Mouse (Mus musculus): ENCODE results near the gene Necap1.

Gene Necap1

DNA sequence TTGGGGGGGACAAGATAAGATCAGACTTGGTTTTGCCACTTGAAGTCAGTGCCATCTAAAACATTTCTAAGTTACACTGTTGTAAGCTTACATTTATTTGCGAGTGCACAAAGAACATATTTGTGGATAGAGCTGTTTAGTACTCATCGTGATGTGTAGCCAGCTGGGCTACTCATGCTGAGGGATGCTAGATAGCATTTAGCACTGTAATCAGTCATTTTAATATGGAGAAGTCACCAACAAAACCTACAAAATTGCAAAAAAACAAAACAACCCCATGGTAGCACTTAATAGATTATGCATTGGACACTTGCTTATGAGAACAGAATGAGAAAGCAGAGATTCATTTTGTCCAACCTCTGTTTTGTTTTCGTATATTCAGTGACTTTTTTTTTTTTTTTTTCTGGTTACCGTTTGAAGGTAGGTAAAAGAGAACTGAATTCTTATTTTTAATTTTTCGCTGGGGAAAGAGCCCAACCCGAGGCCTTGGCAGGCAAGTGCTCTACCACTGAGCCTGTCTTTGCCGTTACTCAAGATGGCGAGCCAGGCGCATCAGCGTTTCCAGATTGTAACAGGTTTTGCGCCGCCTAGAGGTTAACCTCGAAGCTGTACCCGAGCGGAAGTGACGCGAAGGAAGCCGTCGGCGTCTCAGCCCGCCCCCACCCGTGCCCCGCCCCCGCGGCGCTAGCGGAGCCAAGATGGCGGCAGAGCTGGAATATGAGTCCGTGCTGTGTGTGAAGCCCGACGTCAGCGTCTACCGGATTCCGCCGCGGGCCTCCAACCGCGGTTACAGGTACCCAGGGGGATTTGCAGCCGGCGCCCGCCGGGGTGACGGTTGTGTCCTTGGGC lies at the start of gene Necap1:
Gene Necap1, plus strand, starts transcription at position 604 of the 849 bp plus-strand sequence.
- CTCF ChIA-PET = interaction anchor here (0.6 to 0.7 kb wide), 2 partner anchors 375 to 1763 kb away, joined by 3 to 7 read pairs; no protein-coding TSS in a partner anchor

DNA sequence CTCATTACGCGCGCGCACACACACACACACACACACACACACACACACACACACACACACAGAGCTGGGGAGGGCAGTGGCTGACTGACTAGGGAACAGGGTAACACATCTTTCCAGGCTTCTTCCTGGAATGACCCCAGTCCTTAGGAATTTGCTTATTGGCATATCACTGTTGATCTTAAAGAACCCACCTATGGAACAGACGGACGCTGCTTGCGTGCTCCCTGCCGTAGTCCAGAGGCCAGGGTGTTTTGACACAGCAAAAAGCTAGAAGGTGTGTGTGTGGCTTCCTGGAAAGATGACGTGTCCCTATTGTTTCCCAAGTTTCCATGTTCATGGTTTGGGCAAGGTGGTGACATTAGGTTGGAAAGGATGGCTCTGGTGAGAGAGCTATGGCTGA lies 49.1 kb upstream of the Necap1 start:
- CTCF ChIA-PET = interaction anchor here (0.5 to 0.6 kb wide), 2 partner anchors 11 to 219 kb away, joined by 8 to 11 read pairs; no protein-coding TSS in a partner anchor

- CTCF ChIA-PET = no interaction called here
Observed at GRCm38 (mm10) chr6:122825923-122826742, 48.1 kb upstream of the Necap1 start.

- CTCF ChIA-PET = no interaction called here
Observed at GRCm38 (mm10) chr6:122828086-122828485, 46.2 kb upstream of the Necap1 start.

- CTCF ChIA-PET = no interaction called here
Observed at GRCm38 (mm10) chr6:122832880-122833279, 41.4 kb upstream of the Necap1 start.

DNA sequence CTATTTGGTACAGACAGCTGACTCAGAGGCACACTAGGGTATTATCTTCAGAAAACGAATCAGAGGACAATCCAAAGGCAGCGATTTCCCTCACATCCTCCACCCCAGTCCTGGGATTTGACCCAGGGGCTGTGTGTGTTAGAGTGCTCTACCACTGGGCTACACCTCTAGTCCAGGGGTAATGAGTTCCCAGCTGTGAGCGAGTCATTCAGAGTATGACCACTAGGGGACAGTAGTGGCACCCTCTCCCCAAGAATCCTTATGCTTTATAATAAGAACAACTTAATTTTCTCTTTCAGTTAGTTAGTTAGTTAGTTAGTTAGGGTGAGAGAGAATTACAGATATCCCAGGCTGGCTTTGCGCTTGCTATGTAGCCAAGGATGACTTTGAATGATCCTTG lies 39.9 kb upstream of the Necap1 start:
- CTCF ChIA-PET = interaction anchor here (1.0 to 1.3 kb wide), 2 partner anchors 30 to 33 kb away, joined by 3 to 4 read pairs; no protein-coding TSS in a partner anchor

DNA sequence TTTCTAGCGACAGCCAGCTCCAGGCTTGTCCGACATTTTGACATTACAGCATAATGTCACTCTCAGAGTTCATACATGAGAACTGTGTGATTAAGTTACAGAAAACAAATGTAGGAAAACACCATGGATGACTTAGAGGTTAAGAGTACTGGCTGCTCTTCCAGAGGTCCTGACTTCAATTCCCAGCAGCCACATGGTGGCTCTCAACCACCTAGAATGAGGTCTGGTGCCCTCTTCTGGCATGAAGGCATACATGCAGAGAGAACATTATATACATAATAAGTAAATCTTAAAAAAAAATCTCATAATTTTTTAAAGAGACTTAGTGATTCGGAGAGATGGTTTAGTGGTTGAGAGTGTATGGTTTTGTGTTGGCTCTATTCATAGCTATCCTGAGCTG lies 37.3 kb upstream of the Necap1 start:
- CTCF ChIA-PET = interaction anchor here (1.0 kb wide), 1 partner anchor 33 kb away, joined by 3 read pairs; no protein-coding TSS in a partner anchor

DNA sequence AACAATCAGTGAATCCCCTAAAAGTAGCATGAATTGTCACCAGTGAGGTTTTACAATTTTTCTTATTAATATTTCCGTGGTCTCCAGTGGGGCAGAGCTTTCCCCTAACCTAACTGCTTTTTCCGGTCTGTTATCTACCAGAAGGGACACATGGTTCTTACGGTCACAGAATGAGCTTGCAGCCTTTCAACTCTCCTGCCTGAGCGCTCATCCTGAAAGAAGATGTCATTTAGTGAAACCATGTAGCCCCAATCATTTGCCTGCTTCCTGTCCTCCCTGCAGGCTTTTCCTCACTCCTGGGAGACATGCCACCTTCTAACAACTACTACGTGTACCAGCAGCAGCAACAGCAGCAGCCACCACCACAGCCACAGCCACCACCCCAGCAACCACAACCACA lies 36.7 kb upstream of the Necap1 start:
- CTCF ChIA-PET = interaction anchor here (1.0 kb wide), 1 partner anchor 32 kb away, joined by 3 read pairs; no protein-coding TSS in a partner anchor

DNA sequence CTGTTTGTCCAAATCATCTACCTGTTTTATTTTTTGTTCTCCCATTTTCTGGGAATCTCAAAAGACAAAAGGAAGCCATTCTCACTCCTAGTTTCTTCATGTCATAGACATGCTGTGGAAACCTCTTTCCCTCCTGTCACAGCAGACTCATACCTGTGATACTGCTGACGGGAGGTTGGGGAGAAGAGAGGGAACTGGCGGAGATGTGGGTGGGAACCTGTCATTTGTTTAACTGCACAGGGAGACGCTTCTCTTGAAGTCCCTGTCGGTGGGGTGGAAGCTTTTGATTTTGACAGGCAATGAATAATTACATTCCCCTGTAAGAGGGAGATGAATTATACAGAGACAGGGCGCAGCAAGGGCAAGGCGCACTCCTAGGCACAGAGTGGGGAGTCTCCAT lies 30.5 kb upstream of the Necap1 start:
- CTCF ChIA-PET = interaction anchor here (0.7 kb wide), 1 partner anchor 13 kb away, joined by 3 read pairs; no protein-coding TSS in a partner anchor

DNA sequence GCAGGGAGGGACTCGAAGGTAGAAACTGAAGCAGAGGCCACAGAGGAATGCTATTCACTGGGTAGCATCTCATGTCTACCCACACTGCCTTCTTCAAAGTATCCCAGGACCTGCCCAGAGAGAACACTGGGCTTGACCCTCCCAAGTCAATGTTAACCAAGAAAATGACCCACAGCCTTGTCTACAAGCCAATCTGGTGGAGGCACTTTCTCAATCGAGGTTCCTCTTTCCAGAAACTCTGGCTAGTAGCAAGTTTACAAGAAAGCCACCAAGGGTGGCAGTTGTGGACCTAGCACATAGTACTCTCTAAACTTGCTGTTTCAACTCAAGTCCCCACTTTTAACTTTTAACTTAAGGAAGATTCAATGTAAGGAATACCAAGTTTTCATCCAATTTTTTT lies 21.6 kb upstream of the Necap1 start:
- CTCF ChIA-PET = no interaction called here

DNA sequence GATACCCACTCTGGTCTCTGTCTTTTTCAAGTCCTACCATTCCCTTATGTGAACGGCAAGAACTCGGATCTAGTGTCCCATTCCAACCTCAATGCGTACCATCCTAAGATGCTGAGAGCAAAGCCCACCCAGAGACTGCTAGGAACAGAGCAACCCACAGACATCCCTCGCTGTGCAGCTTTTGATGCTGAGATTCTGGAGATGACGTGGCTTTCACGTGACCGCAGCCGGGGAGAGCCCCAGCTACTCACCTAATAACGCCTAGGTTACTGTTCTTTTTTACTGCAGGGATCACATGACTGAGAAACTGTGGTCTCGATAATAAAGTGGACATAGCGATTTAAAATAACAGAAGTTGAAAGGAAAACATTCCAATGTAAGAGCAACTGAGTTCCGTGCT lies 19.7 kb upstream of the Necap1 start:
- CTCF ChIA-PET = no interaction called here

DNA sequence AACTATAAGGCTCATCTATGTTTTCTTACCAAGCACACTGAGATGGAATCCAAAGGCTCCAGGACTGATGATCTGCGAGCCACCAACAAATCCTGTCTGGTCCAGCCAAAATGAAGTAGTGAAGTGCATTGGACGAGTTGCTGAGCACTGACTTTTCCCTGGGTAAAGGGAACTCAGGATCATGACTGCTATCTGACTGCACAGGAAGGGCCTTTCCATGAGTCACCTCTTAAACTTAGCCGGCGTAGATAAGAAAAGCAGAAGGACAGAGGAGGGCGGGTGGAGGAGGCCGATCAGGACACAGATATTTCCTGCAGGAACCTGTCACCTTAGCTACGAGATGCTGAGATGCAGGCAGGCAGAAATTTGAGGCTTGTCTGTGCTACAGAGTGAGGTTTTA lies 18.3 kb upstream of the Necap1 start, which contains the start of gene C3ar1:
Gene C3ar1, minus strand, starts transcription at position 207 of the 400 bp plus-strand sequence.
- CTCF ChIA-PET = no interaction called here

GRCm38 (mm10) chr6:122862434-122862833 lies 11.8 kb upstream of the Necap1 start:
- CTCF ChIA-PET = no interaction called here

GRCm38 (mm10) chr6:122862871-122863270 lies 11.4 kb upstream of the Necap1 start:
- CTCF ChIA-PET = no interaction called here

DNA sequence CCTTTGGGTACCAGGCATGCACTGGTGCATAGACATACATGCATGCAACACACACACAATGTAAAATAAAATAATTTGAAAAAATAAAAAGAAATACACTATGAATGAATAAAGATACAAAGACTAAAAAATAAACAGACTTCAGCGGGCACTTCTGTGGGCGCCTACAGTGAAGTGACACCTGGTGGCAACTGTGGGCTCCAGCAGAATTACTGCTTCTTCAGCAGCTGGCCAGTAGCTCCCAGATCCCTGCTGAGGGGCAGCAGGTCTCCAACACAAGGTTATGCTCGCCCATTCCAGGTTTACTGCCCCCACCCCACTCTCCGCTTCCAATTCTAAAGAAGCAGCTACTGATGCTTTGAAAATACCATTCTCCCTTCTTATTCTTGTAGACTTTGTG lies 6.4 kb upstream of the Necap1 start:
- CTCF ChIA-PET = interaction anchor here (1.0 kb wide), 1 partner anchor 33 kb away, joined by 3 read pairs; no protein-coding TSS in a partner anchor

GRCm38 (mm10) chr6:122869846-122870245 lies 4.4 kb upstream of the Necap1 start:
- CTCF ChIA-PET = interaction anchor here (0.9 kb wide), 1 partner anchor 32 kb away, joined by 3 read pairs; no protein-coding TSS in a partner anchor

GRCm38 (mm10) chr6:122872800-122873199 lies 1.5 kb upstream of the Necap1 start:
- CTCF ChIA-PET = no interaction called here

GRCm38 (mm10) chr6:122874720-122875389 lies 581 bp downstream of the Necap1 start:
- CTCF ChIA-PET = interaction anchor here (0.6 kb wide), 4 partner anchors 44 to 1763 kb away, joined by 3 to 6 read pairs (median 4); no protein-coding TSS in a partner anchor

DNA sequence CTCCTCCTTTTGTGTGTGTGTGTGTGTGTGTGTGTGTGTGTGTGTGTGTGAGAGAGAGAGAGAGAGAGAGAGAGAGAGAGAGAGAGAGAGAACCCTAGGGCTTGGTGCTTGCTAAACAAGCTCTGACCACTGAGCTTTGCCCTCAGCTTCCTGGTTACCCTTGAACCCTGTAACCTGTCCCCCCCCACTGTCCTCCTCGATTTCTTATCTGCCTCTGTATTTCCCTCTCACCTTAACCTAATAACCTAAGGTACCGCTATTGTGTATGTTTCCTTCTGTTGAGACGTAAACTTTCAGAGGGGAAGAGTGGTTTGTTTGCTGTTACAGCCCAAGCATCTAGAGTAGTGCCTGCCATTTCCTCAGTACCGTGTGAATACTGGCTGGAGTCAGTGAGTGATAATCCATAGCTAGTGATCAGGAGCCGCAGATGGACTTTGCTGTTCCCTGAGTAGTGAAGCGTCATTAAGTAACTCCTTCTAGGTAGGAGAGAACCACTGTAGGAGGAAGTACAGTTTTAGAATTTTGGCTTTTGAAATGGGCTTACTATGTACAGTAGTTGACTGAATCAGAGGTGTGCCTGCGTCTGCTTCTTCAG lies 5.0 kb downstream of the Necap1 start:
- CTCF ChIA-PET = interaction anchor here (0.5 to 0.9 kb wide), 2 partner anchors 8 to 62 kb away, joined by 3 to 5 read pairs; no protein-coding TSS in a partner anchor

DNA sequence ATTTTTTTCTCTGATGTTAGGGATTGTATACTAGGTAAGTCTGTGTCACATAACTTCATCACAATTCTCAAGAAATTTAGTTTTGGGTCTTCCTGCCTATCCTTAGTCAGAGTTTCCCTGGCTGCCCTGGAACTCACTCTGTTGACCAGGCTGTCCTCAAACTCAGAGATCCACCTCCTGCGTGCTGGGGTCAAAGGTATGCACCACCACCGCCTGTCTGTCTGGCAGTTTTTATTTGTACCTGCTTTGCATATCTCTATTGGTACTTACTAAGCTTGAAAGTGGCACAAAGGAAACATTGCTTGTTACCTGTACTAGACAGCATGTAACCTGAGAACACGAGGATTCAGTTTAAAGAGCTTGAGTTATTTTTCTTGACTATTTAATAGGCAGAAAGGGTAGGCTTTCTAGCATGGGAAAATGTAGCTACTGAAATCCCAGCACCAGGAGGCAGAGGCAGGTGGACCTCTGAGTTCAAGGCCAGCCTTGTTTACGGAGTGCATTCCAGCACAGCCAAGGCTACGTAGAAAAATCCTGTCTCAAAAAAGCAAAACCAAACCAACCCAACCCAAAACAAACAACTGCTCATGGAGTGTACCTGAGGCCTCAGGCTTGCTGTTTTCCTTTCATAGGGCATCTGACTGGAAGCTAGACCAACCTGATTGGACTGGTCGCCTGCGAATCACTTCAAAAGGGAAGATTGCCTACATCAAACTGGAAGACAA lies 5.7 kb downstream of the Necap1 start:
- CTCF ChIA-PET = no interaction called here
